Mouse (Mus musculus) olfactory bulb, adult 2 months (tissue): ENCODE results near the gene Gpr107.

Experiments
- CTCF ChIP-seq: fragments of 200-500 bp; IDR thresholded peaks from 2 replicates; pipeline ENCODE4 v1.5.1; 2012; ENCODE audit warnings: low read depth, mild to moderate bottlenecking, low read length, moderate library complexity; ENCODE audit not compliant: insufficient read depth
- POLR2A ChIP-seq: fragments of 200-500 bp; IDR thresholded peaks from 2 replicates; pipeline ENCODE4 v1.6.1; 2012; ENCODE audit warnings: mild to moderate bottlenecking, low read depth, low read length, moderate library complexity; ENCODE audit not compliant: insufficient read depth

DNA sequence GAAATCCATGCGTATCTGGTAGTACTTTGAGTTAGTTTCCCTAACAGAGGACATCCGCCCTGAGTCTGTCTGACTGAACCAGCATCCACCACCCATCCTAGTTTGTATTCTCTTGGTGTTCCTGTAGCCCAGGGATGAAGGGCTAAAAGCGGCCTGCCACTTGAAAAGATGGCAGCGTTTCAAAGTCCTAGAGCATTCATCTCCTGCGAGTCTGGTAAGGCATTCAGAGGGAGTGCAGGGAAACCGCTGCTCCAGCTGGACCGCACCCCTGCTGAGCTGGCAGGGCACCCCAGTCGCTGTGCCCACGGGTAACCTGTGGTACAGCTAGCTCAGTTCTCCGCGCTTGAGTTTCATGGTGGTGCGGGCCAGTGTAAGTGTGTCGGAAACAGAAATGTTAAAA, 32.3 kb upstream of the Gpr107 start:
- TF ChIP-seq CTCF, result no peak
- no peak for TF ChIP-seq POLR2A
